Mouse (Mus musculus) adrenal gland, postnatal 14 days (tissue): ENCODE results near the gene Cdkl2. TPM values are rescaled to one million over a fixed set of nuclear protein-coding genes. Genes with fewer than 3 reads are reported as not detected.

Experiments used
- total RNA-seq: library from RNA; stranded (reverse); gene quantifications from 2 replicates; pipeline ENCODE4 v1.2.3, GENCODE M21; 2021

The Cdkl2 gene
- total RNA-seq, 1 experiment from 2014 or later, result 4.4 TPM

Other genes starting within 250 kb of the Cdkl2 start
- 56.4 and 64.6 TPM in 2 replicates for gene Rchy1, start 80.8 kb downstream of the Cdkl2 start, total RNA-seq
- gene Odaph, start 56.4 kb downstream of the Cdkl2 start, total RNA-seq, result not detected in 2 replicates
- gene G3bp2, start 39.8 kb upstream of the Cdkl2 start, total RNA-seq, result 105 and 123 TPM in 2 replicates
- 72.1 and 77.0 TPM in 2 replicates for gene Uso1, start 94.1 kb upstream of the Cdkl2 start, total RNA-seq
- 1.1 TPM in 1 of 2 replicates, not detected in the other for gene U90926, start 171.5 kb upstream of the Cdkl2 start, total RNA-seq
- 0.22 TPM in 1 of 2 replicates, not detected in the other for gene Ppef2, start 212.4 kb upstream of the Cdkl2 start, total RNA-seq
- gene Naaa, start 234.3 kb upstream of the Cdkl2 start, total RNA-seq, result 19.6 and 26.8 TPM in 2 replicates